Mouse (Mus musculus): ENCODE data around the gene Mtln. TPM values are rescaled to one million over a fixed set of nuclear protein-coding genes. Genes with fewer than 3 reads are reported as not detected.
A peak's percentile ranks its signal among the peaks of the same experiment; 100 is the strongest.

Gene Mtln
- polyA plus RNA-seq, 1 experiment from 2014 or later: 43.7 TPM

- DNase-seq (ENCODE audit: low spot score): no peak
- no peaks in the 10 kb centered on the region for H3K9me3 ChIP-seq (ENCODE audit: control insufficient read depth, low read length)
- WGBS: 5% methylated on average over 11 of the region's 11 CpGs
- no peaks in the 10 kb centered on the region for H3K27me3 ChIP-seq (replicated peaks; ENCODE audit: control insufficient read depth, insufficient read depth, low read length)
- H3K4me3 ChIP-seq (ENCODE audit: low read depth, low read length): peak overlapping the region; percentile 64
- H3K9ac ChIP-seq (ENCODE audit: low read length): peak overlapping the region; percentile 53
- H3K4me2 ChIP-seq (ENCODE audit: low read length): peak overlapping the region; percentile 76
- H3K36me3 ChIP-seq (ENCODE audit: control insufficient read depth, insufficient read depth, low read length): no peaks in the 10 kb centered on the region
- peak overlapping the region; percentile 69 for H3K27ac ChIP-seq (ENCODE audit: low read depth)
- no peak for ATAC-seq (replicated peaks; ENCODE audit: low FRiP score, low TSS enrichment, low read depth)
- H3K4me1 ChIP-seq (replicated peaks; ENCODE audit: control insufficient read depth, insufficient read depth, low read length): peaks cover 22% of the 10 kb centered on the region
Measured at GRCm38 (mm10) chr2:127789138-127789537, 3.1 kb downstream of the Mtln start.

DNA sequence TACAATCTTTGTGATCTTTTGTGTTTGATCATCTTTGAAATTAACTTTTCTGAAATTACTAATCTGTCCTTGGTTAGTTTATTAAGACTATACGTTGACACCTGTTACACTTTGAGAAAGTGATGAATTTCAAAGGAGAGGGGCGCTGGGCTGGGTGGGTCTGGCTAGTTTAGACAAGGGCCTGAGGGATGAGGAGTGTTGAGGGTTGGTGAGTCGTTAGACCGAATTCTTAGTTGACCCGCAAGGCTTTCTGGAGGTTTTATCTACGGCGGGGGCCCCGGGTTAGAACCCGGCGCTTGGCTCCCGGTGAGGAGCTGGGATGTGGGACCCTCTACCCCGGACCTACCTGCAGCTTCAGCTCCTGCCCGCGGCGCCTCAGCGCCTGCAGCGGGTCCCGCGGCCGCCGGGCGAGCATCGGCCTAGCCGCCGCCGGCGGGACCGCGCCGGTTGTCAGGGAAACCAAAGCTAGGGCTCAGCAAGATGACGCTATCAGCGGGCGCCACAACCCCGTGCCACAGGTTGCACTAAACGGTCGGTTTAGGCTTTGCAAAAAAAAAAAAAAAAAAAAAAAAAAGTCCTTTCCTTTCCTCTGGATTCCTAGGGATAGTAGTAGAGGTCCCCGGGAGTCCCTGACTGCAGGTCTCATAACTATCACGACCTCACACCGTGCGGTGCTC, 3.7 kb downstream of the Mtln start, which contains the start of gene Nphp1:
TSS of gene Nphp1 (minus strand) at position 458 of the 677 bp plus-strand sequence.
- Histone ChIP-seq H3K9ac (ENCODE audit: low read length) (peak within 1 kb of the TSS; percentile 53), H3K4me3 (ENCODE audit: low read depth, low read length) (peak within 1 kb of the TSS; percentile 64), H3K27ac (ENCODE audit: low read depth) (peak within 1 kb of the TSS; percentile 69), H3K4me1 (replicated peaks; ENCODE audit: control insufficient read depth, insufficient read depth, low read length) (peaks cover 22% of the 10 kb centered on the region), H3K9me3 (ENCODE audit: control insufficient read depth, low read length) (no peaks in the 10 kb centered on the region), H3K36me3 (ENCODE audit: control insufficient read depth, insufficient read depth, low read length) (no peaks in the 10 kb centered on the region), H3K4me2 (ENCODE audit: low read length) (peak within 1 kb of the TSS; percentile 76), H3K27me3 (replicated peaks; ENCODE audit: control insufficient read depth, insufficient read depth, low read length) (no peaks in the 10 kb centered on the region)
- under 1% methylated on average over 40 of the region's 40 CpGs for WGBS
- ATAC-seq (replicated peaks; ENCODE audit: low FRiP score, low TSS enrichment, low read depth): peak; percentile 83
- DNase-seq (ENCODE audit: low spot score): peak; percentile 92

DNA sequence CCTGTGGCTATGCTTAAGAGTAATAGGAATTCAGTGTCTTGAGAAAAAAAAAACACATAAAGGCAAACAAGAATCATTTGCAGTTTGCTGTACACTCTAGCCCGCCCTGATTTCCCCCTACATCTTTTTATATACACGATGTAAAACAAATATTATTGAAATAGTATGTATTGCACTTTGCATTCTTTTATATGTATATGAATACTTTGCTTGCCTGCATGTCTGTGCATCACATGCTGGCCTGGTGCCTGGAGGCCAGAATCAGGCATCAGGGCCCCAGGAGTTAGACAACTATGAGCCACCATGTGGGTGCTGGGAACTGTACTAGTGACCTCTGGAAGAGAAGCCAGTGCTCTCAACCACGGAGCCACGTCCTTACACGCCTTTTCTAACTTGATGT, 5.1 kb downstream of the Mtln start:
- no peak overlapping the region for H3K27ac ChIP-seq (ENCODE audit: low read depth)
- ATAC-seq (replicated peaks; ENCODE audit: low FRiP score, low TSS enrichment, low read depth) (no peak), DNase-seq (ENCODE audit: low spot score) (no peak)
- no peaks in the 10 kb centered on the region for H3K27me3 ChIP-seq (replicated peaks; ENCODE audit: control insufficient read depth, insufficient read depth, low read length)
- no peak overlapping the region for H3K4me2 ChIP-seq (ENCODE audit: low read length)
- no peaks in the 10 kb centered on the region for H3K36me3 ChIP-seq (ENCODE audit: control insufficient read depth, insufficient read depth, low read length)
- no peak overlapping the region for H3K9ac ChIP-seq (ENCODE audit: low read length)
- whole genome bisulfite sequencing: 89% methylated on average over 5 of the region's 5 CpGs
- H3K4me1 ChIP-seq (replicated peaks; ENCODE audit: control insufficient read depth, insufficient read depth, low read length): peaks cover 22% of the 10 kb centered on the region
- H3K9me3 ChIP-seq (ENCODE audit: control insufficient read depth, low read length): no peaks in the 10 kb centered on the region
- no peak overlapping the region for H3K4me3 ChIP-seq (ENCODE audit: low read depth, low read length)

- Histone ChIP-seq H3K27me3 (replicated peaks; ENCODE audit: control insufficient read depth, insufficient read depth, low read length) (no peaks in the 10 kb centered on the region), H3K4me3 (ENCODE audit: low read depth, low read length) (no peak overlapping the region), H3K36me3 (ENCODE audit: control insufficient read depth, insufficient read depth, low read length) (peaks cover 16% of the 10 kb centered on the region), H3K4me2 (ENCODE audit: low read length) (no peak overlapping the region), H3K27ac (ENCODE audit: low read depth) (no peak overlapping the region), H3K9me3 (ENCODE audit: control insufficient read depth, low read length) (no peaks in the 10 kb centered on the region), H3K4me1 (replicated peaks; ENCODE audit: control insufficient read depth, insufficient read depth, low read length) (no peaks in the 10 kb centered on the region), H3K9ac (ENCODE audit: low read length) (no peak overlapping the region)
- 87% methylated on average over 5 of the region's 5 CpGs for whole genome bisulfite sequencing
- ATAC-seq (replicated peaks; ENCODE audit: low FRiP score, low TSS enrichment, low read depth) (no peak), DNase-seq (ENCODE audit: low spot score) (no peak)
Measured at GRCm38 (mm10) chr2:127778451-127778850, 13.8 kb downstream of the Mtln start.

GRCm38 (mm10) chr2:127775013-127775412, 17.3 kb downstream of the Mtln start:
- no peaks in the 10 kb centered on the region for H3K9me3 ChIP-seq (ENCODE audit: control insufficient read depth, low read length)
- no peak overlapping the region for H3K27ac ChIP-seq (ENCODE audit: low read depth)
- no peak overlapping the region for H3K9ac ChIP-seq (ENCODE audit: low read length)
- H3K36me3 ChIP-seq (ENCODE audit: control insufficient read depth, insufficient read depth, low read length): peaks cover 28% of the 10 kb centered on the region
- no peak for DNase-seq (ENCODE audit: low spot score)
- no peaks in the 10 kb centered on the region for H3K4me1 ChIP-seq (replicated peaks; ENCODE audit: control insufficient read depth, insufficient read depth, low read length)
- H3K4me2 ChIP-seq (ENCODE audit: low read length): no peak overlapping the region
- no peaks in the 10 kb centered on the region for H3K27me3 ChIP-seq (replicated peaks; ENCODE audit: control insufficient read depth, insufficient read depth, low read length)
- 81% methylated on average over 3 of the region's 3 CpGs for WGBS
- H3K4me3 ChIP-seq (ENCODE audit: low read depth, low read length): no peak overlapping the region
- no peak for ATAC-seq (replicated peaks; ENCODE audit: low FRiP score, low TSS enrichment, low read depth)

DNA sequence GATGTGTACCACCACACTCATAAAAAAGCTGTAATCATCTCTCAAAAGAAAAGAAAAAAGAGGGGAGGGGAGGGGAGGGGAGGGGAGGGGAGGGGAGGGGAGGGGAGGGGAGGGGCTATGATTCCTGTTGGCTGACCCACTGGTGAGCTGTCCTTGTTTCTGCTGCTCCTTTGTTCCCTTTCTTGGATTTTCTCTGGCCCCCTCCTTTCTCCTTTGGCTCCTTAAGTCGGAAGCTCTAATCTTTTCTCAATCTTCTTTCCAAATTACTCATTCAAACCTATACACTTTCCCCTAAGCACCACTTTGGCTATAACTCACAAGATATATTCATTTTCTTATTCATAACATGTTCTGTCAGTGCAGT, 17.7 kb downstream of the Mtln start:
- Histone ChIP-seq H3K27ac (ENCODE audit: low read depth) (no peak overlapping the region), H3K36me3 (ENCODE audit: control insufficient read depth, insufficient read depth, low read length) (peaks cover 30% of the 10 kb centered on the region), H3K9ac (ENCODE audit: low read length) (no peak overlapping the region), H3K9me3 (ENCODE audit: control insufficient read depth, low read length) (no peaks in the 10 kb centered on the region), H3K4me1 (replicated peaks; ENCODE audit: control insufficient read depth, insufficient read depth, low read length) (no peaks in the 10 kb centered on the region), H3K4me2 (ENCODE audit: low read length) (no peak overlapping the region), H3K4me3 (ENCODE audit: low read depth, low read length) (no peak overlapping the region), H3K27me3 (replicated peaks; ENCODE audit: control insufficient read depth, insufficient read depth, low read length) (no peaks in the 10 kb centered on the region)
- 40% methylated on average over 1 of the region's 1 CpGs for WGBS
- ATAC-seq (replicated peaks; ENCODE audit: low FRiP score, low TSS enrichment, low read depth) (no peak), DNase-seq (ENCODE audit: low spot score) (no peak)

- Histone ChIP-seq H3K9ac (ENCODE audit: low read length) (no peak overlapping the region), H3K36me3 (ENCODE audit: control insufficient read depth, insufficient read depth, low read length) (peaks cover 30% of the 10 kb centered on the region), H3K4me2 (ENCODE audit: low read length) (no peak overlapping the region), H3K27me3 (replicated peaks; ENCODE audit: control insufficient read depth, insufficient read depth, low read length) (no peaks in the 10 kb centered on the region), H3K4me1 (replicated peaks; ENCODE audit: control insufficient read depth, insufficient read depth, low read length) (no peaks in the 10 kb centered on the region), H3K4me3 (ENCODE audit: low read depth, low read length) (no peak overlapping the region), H3K9me3 (ENCODE audit: control insufficient read depth, low read length) (no peaks in the 10 kb centered on the region), H3K27ac (ENCODE audit: low read depth) (no peak overlapping the region)
- DNase-seq (ENCODE audit: low spot score) (no peak), ATAC-seq (replicated peaks; ENCODE audit: low FRiP score, low TSS enrichment, low read depth) (no peak)
- 66% methylated on average over 15 of the region's 15 CpGs for WGBS
Measured at GRCm38 (mm10) chr2:127773938-127774577, 18.2 kb downstream of the Mtln start.

- Histone ChIP-seq H3K9ac (ENCODE audit: low read length) (no peak overlapping the region), H3K36me3 (ENCODE audit: control insufficient read depth, insufficient read depth, low read length) (peaks cover 24% of the 10 kb centered on the region), H3K4me2 (ENCODE audit: low read length) (no peak overlapping the region), H3K9me3 (ENCODE audit: control insufficient read depth, low read length) (no peaks in the 10 kb centered on the region), H3K27ac (ENCODE audit: low read depth) (no peak overlapping the region), H3K4me1 (replicated peaks; ENCODE audit: control insufficient read depth, insufficient read depth, low read length) (no peaks in the 10 kb centered on the region), H3K4me3 (ENCODE audit: low read depth, low read length) (no peak overlapping the region), H3K27me3 (replicated peaks; ENCODE audit: control insufficient read depth, insufficient read depth, low read length) (no peaks in the 10 kb centered on the region)
- WGBS: 89% methylated on average over 5 of the region's 5 CpGs
- ATAC-seq (replicated peaks; ENCODE audit: low FRiP score, low TSS enrichment, low read depth) (no peak), DNase-seq (ENCODE audit: low spot score) (no peak)
Measured at GRCm38 (mm10) chr2:127761587-127761986, 30.7 kb downstream of the Mtln start.
